Mouse (Mus musculus) forebrain, embryonic 13.5 days (tissue): ENCODE data around the gene Fbxl19. TPM values are rescaled to one million over a fixed set of nuclear protein-coding genes. Genes with fewer than 3 reads are reported as not detected.

Source experiments
- ATAC-seq: fragments of 200-750 bp; cut with Nextera tagmentation; 2 replicates; pipeline ENCODE4 v1.8.0; 2017
- H3K27ac ChIP-seq: fragments of 300-500 bp; sonication (generic); 2 replicates; pipeline ENCODE4 v1.5.1; 2015; ENCODE audit warnings: inconsistent platforms, mild to moderate bottlenecking, moderate library complexity
- H3K27me3 ChIP-seq: fragments of 300-500 bp; sonication (generic); 2 replicates; pipeline ENCODE4 v1.6.1; 2015; ENCODE audit warnings: mild to moderate bottlenecking, inconsistent platforms
- H3K36me3 ChIP-seq: fragments of 300-500 bp; sonication (generic); 2 replicates; pipeline ENCODE4 v1.6.1; 2015; ENCODE audit warnings: mild to moderate bottlenecking, inconsistent platforms; ENCODE audit not compliant: poor library complexity, severe bottlenecking
- H3K4me1 ChIP-seq: fragments of 300-500 bp; sonication (generic); 2 replicates; pipeline ENCODE4 v1.6.1; 2015; ENCODE audit warnings: inconsistent platforms
- H3K4me2 ChIP-seq: fragments of 300-500 bp; sonication (generic); 2 replicates; pipeline ENCODE4 v1.6.1; 2015; ENCODE audit warnings: inconsistent platforms, mild to moderate bottlenecking, moderate library complexity
- H3K4me3 ChIP-seq: fragments of 300-500 bp; sonication (generic); 2 replicates; pipeline ENCODE4 v1.5.1; 2015; ENCODE audit warnings: mild to moderate bottlenecking, inconsistent platforms
- H3K9ac ChIP-seq: fragments of 300-500 bp; sonication (generic); 2 replicates; pipeline ENCODE4 v1.6.1; 2015; ENCODE audit warnings: mild to moderate bottlenecking, inconsistent platforms
- H3K9me3 ChIP-seq: fragments of 300-500 bp; sonication (generic); replicated peaks from 2 replicates; pipeline ENCODE4 v1.6.1; 2016; ENCODE audit warnings: inconsistent platforms
- WGBS: fragments of 180-500 bp; shearing (Covaris S2); methylation state at CpG from one replicate; pipeline ENCODE4 v1.1.7; 2015; 5-methylcytosine and 5-hydroxymethylcytosine counted together
- polyA plus RNA-seq: library from polyadenylated mRNA; unstranded; fragments of >200 nt; fragmentation: Nextera tagmentation; extraction: Ambion mirVana; gene quantifications from 2 replicates; pipeline ENCODE4 v1.2.1, GENCODE M21; 2015

Gene Fbxl19
- polyA plus RNA-seq, 1 experiment from 2014 or later: 7.7 TPM

DNA sequence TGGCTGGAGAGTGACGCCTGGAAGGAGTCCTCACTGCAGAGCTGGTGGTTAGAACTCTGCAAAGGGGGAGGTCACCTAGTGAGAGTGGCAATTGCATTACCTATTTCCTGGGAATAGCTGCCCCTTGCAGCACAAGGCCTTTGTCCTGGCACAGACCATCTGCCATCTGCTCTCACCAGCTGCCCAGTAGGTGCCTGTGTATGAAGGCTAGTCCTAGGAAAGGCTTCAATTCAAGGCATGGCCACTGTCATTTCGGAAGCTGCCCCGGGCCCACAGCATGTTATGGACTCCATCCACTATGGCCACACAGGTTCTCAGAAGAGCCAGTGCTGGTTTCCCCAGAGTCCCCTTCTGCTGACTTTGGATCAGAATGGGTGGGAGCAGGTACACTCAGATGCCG lies 54.2 kb downstream of the Fbxl19 start:
- Histone ChIP-seq H3K27ac (no peak overlapping the region), H3K9ac (no peak overlapping the region), H3K4me1 (0 out of 2 replicates have a peak, but pooled peaks cover 8% of the 10 kb centered on the region), H3K9me3 (no peaks in the 10 kb centered on the region), H3K36me3 (peaks cover 79% of the 10 kb centered on the region), H3K4me3 (no peak overlapping the region), H3K27me3 (no peaks in the 10 kb centered on the region), H3K4me2 (no peak overlapping the region)
- 87% methylated on average over 4 of the region's 4 CpGs for WGBS
- no peak for ATAC-seq

GRCm38 (mm10) chr7:127799211-127799610 lies 54.9 kb downstream of the Fbxl19 start:
- Histone ChIP-seq H3K36me3 (peaks cover 74% of the 10 kb centered on the region), H3K27me3 (no peaks in the 10 kb centered on the region), H3K27ac (no peak overlapping the region), H3K4me2 (no peak overlapping the region), H3K4me1 (0 out of 2 replicates have a peak, but pooled peaks cover 8% of the 10 kb centered on the region), H3K9me3 (no peaks in the 10 kb centered on the region), H3K9ac (no peak overlapping the region), H3K4me3 (no peak overlapping the region)
- WGBS: 90% methylated on average over 13 of the region's 13 CpGs
- ATAC-seq: no peak

- no peak overlapping the region for H3K9ac ChIP-seq
- no peak overlapping the region for H3K4me3 ChIP-seq
- H3K27me3 ChIP-seq: no peaks in the 10 kb centered on the region
- ATAC-seq: no peak
- H3K4me2 ChIP-seq: no peak overlapping the region
- H3K27ac ChIP-seq: 0 out of 2 replicates have a peak overlapping the region, but pooled peaks have one; percentile 32
- H3K36me3 ChIP-seq: peaks cover 75% of the 10 kb centered on the region
- H3K4me1 ChIP-seq: 0 out of 2 replicates have a peak, but pooled peaks cover 8% of the 10 kb centered on the region
- no peaks in the 10 kb centered on the region for H3K9me3 ChIP-seq
- 100% methylated on average over 1 of the region's 1 CpGs for WGBS
These were observed 55.4 kb downstream of the Fbxl19 start for GRCm38 (mm10) chr7:127799738-127800137.

DNA sequence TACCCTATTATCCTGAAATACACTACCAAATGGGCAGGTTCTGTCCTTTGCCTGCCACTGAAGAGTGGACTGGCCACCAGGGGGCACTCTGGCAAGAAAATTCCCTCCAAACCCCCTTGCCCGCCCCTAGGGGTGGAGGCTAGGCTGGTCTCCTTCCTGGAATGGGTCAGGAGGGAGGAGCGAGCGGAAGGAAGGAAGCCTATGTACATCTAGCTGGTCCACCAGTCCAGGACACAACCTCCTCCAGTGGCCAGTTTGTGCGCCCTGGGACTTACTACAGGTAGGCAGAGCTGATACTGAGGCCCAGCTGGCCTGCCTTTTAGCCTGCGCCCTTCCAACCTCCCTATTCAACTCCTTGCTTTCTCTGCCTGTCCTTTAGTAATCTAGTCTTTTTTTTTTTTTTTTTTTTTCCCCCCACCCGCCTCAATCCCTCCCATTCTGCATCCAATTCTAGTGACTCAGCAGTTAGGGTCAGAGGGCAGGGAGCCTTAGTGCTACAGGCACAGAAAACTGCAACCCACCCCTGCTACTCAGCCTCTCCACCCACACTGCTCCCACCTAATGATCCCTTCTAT lies 56.2 kb downstream of the Fbxl19 start, which contains the start of gene Hsd3b7:
Gene Hsd3b7, plus strand, starts transcription at position 170 of the 575 bp plus-strand sequence.
- no peak within 1 kb of the TSS for H3K4me3 ChIP-seq
- H3K9me3 ChIP-seq: no peaks in the 10 kb centered on the region
- H3K4me1 ChIP-seq: 0 out of 2 replicates have a peak, but pooled peaks cover 8% of the 10 kb centered on the region
- peaks cover 75% of the 10 kb centered on the region for H3K36me3 ChIP-seq
- 30% methylated on average over 6 of the region's 6 CpGs for WGBS
- no peaks in the 10 kb centered on the region for H3K27me3 ChIP-seq
- 0 out of 2 replicates have a peak within 1 kb of the TSS, but pooled peaks have one; percentile 32 for H3K27ac ChIP-seq
- peak within 1 kb of the TSS; percentile 22; the same call in 1 of the 2 replicates for H3K9ac ChIP-seq
- peak; percentile 77 for ATAC-seq
- no peak within 1 kb of the TSS for H3K4me2 ChIP-seq

GRCm38 (mm10) chr7:127801010-127801621 lies 56.8 kb downstream of the Fbxl19 start:
- Histone ChIP-seq H3K9me3 (no peaks in the 10 kb centered on the region), H3K36me3 (peaks cover 74% of the 10 kb centered on the region), H3K4me1 (0 out of 2 replicates have a peak, but pooled peaks cover 8% of the 10 kb centered on the region), H3K9ac (peak overlapping the region; percentile 22; the same call in 1 of the 2 replicates), H3K4me3 (no peak overlapping the region), H3K27ac (no peak overlapping the region), H3K4me2 (no peak overlapping the region), H3K27me3 (no peaks in the 10 kb centered on the region)
- 93% methylated on average over 8 of the region's 8 CpGs for WGBS
- peak; percentile 14; the same call in 1 of the 2 replicates for ATAC-seq

DNA sequence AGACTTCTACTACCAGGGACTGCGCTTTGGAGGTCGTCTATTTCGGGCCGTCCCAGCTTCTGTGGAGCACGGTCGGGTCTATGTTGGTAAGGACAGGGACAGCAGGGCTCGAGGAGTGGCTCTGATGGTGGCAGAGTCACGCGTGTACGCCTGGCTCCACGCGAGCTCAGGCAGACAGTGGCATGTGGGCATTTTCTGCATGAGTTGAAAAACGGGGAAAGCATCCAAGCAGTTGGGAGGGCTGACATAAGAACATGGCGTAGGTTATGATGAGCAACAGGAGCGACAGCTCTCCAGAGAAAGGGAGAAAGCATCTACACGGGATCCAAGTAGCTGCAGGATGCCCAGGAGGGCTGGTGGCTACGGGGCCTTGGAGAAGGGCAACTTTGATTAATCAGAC lies 58.0 kb downstream of the Fbxl19 start:
- H3K36me3 ChIP-seq: peaks cover 71% of the 10 kb centered on the region
- no peaks in the 10 kb centered on the region for H3K9me3 ChIP-seq
- H3K4me1 ChIP-seq: 0 out of 2 replicates have a peak, but pooled peaks cover 8% of the 10 kb centered on the region
- no peak overlapping the region for H3K9ac ChIP-seq
- 92% methylated on average over 17 of the region's 17 CpGs for WGBS
- no peak overlapping the region for H3K4me2 ChIP-seq
- ATAC-seq: no peak
- H3K4me3 ChIP-seq: no peak overlapping the region
- H3K27ac ChIP-seq: no peak overlapping the region
- H3K27me3 ChIP-seq: no peaks in the 10 kb centered on the region

- Histone ChIP-seq H3K27me3 (no peaks in the 10 kb centered on the region), H3K27ac (no peak overlapping the region), H3K9me3 (no peaks in the 10 kb centered on the region), H3K4me2 (no peak overlapping the region), H3K4me1 (peaks cover under 1% of the 10 kb centered on the region; the same call in 1 of the 2 replicates), H3K9ac (no peak overlapping the region), H3K4me3 (no peak overlapping the region), H3K36me3 (peaks cover 81% of the 10 kb centered on the region)
- ATAC-seq: no peak
- 44% methylated on average over 5 of the region's 5 CpGs for WGBS
These were observed 64.5 kb downstream of the Fbxl19 start for GRCm38 (mm10) chr7:127808821-127809220.

DNA sequence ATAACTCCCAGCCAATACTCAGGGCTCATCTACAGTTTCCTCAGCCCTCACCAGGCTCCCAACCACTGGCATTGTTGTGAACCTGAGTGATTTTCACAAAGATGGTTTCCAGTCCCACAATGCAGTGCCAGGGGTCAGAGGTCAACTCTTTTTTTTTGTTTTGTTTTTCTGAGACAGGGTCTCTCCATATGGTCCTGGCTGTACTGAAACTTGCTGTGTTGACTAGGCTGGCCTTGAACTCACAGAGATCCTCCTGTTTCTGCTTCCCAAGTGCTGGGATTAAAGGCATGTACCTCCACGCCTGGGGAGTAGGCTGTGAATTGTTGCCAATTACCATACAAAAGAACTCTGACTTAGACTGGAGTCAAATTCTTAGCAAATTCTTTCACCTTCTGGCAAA lies 65.5 kb downstream of the Fbxl19 start:
- H3K27ac ChIP-seq: no peak overlapping the region
- peaks cover 85% of the 10 kb centered on the region for H3K36me3 ChIP-seq
- H3K4me2 ChIP-seq: no peak overlapping the region
- no peaks in the 10 kb centered on the region for H3K27me3 ChIP-seq
- no peaks in the 10 kb centered on the region for H3K9me3 ChIP-seq
- no peak for ATAC-seq
- H3K4me3 ChIP-seq: no peak overlapping the region
- no peak overlapping the region for H3K9ac ChIP-seq
- peaks cover 11% of the 10 kb centered on the region; the same call in 1 of the 2 replicates for H3K4me1 ChIP-seq
- WGBS: 83% methylated on average over 1 of the region's 1 CpGs

DNA sequence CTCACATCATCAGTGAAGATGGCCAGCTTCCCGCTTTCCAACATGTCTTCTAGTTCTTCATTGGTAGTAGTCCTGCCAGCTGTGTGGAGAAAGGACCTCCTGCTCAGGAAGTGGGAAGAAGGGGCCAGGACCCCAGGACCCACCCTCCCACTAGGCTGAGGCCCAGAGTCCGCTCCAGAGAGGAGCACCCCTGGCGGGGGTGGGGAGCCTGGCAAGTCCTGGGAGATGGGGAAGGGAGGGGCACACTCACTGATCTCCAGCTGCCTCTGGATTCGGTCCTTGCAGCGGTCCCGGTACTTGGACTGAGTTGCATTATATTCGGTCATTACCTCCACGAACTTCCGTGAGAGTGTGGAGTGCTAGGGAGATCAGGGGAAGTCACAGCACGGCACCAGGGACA lies 66.3 kb downstream of the Fbxl19 start:
- Histone ChIP-seq H3K4me2 (no peak overlapping the region), H3K9me3 (no peaks in the 10 kb centered on the region), H3K27ac (no peak overlapping the region), H3K4me1 (peaks cover 15% of the 10 kb centered on the region; the same call in 1 of the 2 replicates), H3K36me3 (peaks cover 80% of the 10 kb centered on the region), H3K4me3 (no peak overlapping the region), H3K27me3 (no peaks in the 10 kb centered on the region), H3K9ac (no peak overlapping the region)
- ATAC-seq: no peak
- WGBS: 78% methylated on average over 10 of the region's 10 CpGs

GRCm38 (mm10) chr7:127811240-127811639 lies 66.9 kb downstream of the Fbxl19 start:
- Histone ChIP-seq H3K9me3 (no peaks in the 10 kb centered on the region), H3K4me2 (no peak overlapping the region), H3K4me3 (no peak overlapping the region), H3K4me1 (peaks cover 17% of the 10 kb centered on the region; the same call in 1 of the 2 replicates), H3K9ac (no peak overlapping the region), H3K27me3 (no peaks in the 10 kb centered on the region), H3K27ac (no peak overlapping the region), H3K36me3 (peaks cover 76% of the 10 kb centered on the region)
- no peak for ATAC-seq
- 87% methylated on average over 4 of the region's 4 CpGs for WGBS

- Histone ChIP-seq H3K9ac (no peak overlapping the region), H3K27ac (no peak overlapping the region), H3K4me1 (peaks cover 17% of the 10 kb centered on the region; the same call in 1 of the 2 replicates), H3K36me3 (peaks cover 70% of the 10 kb centered on the region), H3K4me3 (no peak overlapping the region), H3K27me3 (no peaks in the 10 kb centered on the region), H3K9me3 (no peaks in the 10 kb centered on the region), H3K4me2 (no peak overlapping the region)
- ATAC-seq: no peak
- WGBS: 91% methylated on average over 3 of the region's 3 CpGs
These were observed 67.9 kb downstream of the Fbxl19 start for GRCm38 (mm10) chr7:127812292-127812691.

DNA sequence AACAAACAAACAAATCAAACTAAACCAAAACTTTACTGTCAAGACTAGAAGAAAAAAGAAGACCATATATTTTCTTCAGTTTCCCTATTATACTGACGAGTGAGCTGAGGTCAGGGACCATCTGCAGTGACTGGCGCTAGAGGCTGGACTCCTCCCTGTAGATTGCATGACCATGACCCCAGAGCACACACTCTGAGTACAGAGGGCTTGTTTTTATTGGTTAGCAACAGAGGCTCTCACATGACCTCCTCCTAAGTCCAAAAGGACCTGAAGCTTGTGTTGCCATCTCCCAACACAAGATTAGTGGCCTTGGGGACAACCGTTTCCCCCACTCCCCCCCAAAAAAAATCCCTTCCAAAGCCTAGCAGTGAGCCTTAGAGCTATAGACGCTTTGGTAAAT lies 69.5 kb downstream of the Fbxl19 start:
- H3K4me1 ChIP-seq: peaks cover 17% of the 10 kb centered on the region; the same call in 1 of the 2 replicates
- H3K27ac ChIP-seq: peak overlapping the region; percentile 55
- no peaks in the 10 kb centered on the region for H3K9me3 ChIP-seq
- H3K4me3 ChIP-seq: no peak overlapping the region
- peak overlapping the region; percentile 18; the same call in 1 of the 2 replicates for H3K4me2 ChIP-seq
- 81% methylated on average over 4 of the region's 4 CpGs for WGBS
- peaks cover 68% of the 10 kb centered on the region for H3K36me3 ChIP-seq
- ATAC-seq: peak; percentile 50; the same call in 1 of the 2 replicates
- peak overlapping the region; percentile 19; the same call in 1 of the 2 replicates for H3K9ac ChIP-seq
- H3K27me3 ChIP-seq: no peaks in the 10 kb centered on the region
